ENCODE assay signal across 13 mouse cellular contexts in the genomic region with DNA sequence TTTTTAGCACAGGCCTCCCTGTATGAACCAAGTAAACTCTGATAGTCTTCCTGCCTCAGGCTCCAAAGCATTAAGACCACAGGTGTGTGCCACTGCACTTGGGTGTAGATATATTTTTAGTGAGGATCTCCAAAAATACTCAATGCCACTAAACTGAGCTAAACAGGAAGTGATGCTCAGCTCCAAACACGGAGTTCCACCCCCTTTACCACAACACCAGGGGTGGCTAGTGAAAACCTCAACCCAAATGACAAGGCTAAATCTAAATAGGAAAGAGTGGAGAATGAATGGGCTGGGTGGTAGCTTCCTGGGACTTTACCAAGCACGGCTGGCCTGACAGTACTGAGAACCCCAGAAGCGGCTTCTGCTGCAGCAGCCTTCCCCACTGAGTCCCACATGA.
"Had no signal": no experiment of that assay in that cellular context is flagged by ENCODE, and none has a peak within 500 bp of the region (broad histone marks: within the 10 kb centered on the region; RNA-seq: fewer than 3 reads in every experiment).

No protein-coding gene starts in this region.

- ATAC-seq: liver, embryonic 12.5 days; midbrain, embryonic 13.5 days had no signal

- DNase-seq: kidney, postnatal 25 days; layer of hippocampus, adult 9-11 months; liver; lung, adult 18-20 months; lung, postnatal 10 days; lung, postnatal 36 days; right cerebral cortex, postnatal 14 days; right cerebral cortex, postnatal 4 days; thymus, adult 2 months; thymus, postnatal 14 days; thymus, postnatal 4 days had no signal
